Mouse (Mus musculus) hematopoietic stem cell, adult 5-6 weeks (primary cell): ENCODE data around the gene Cisd3. TPM values are rescaled to one million over a fixed set of nuclear protein-coding genes. Genes with fewer than 3 reads are reported as not detected.
A peak's percentile ranks its signal among the peaks of the same experiment; 100 is the strongest.

ENCODE experiments used
- ATAC-seq, 2 experiments: fragments of 125-278 bp in 1 of 2; replicated peaks in 1 of 2; 2 replicates each; pipeline ENCODE4 v1.8.0; 2016 to 2017; ENCODE audit warnings: inconsistent platforms in 2 of 2, mild to moderate bottlenecking in 2 of 2, moderate number of reproducible peaks in 2 of 2, low read depth in 1 of 2, moderate TSS enrichment in 1 of 2; ENCODE audit not compliant: low FRiP score in 2 of 2, poor library complexity in 2 of 2, severe bottlenecking in 2 of 2, insufficient read depth in 1 of 2, low TSS enrichment in 1 of 2
- total RNA-seq: library from RNA; stranded (forward); fragments of 172-1452, 232-1000 nt; gene quantifications from 2 replicates; pipeline ENCODE4 v1.2.3, GENCODE M21; 2017

The Cisd3 gene
- total RNA-seq, 1 experiment from 2014 or later: 4.8 TPM

- no peak for ATAC-seq
These were observed 9.4 kb upstream of the Cisd3 start for GRCm38 (mm10) chr11:97676050-97676754.

- ATAC-seq: no peak
These were observed 8.2 kb upstream of the Cisd3 start for GRCm38 (mm10) chr11:97677381-97677780.

GRCm38 (mm10) chr11:97677842-97678241 lies 7.8 kb upstream of the Cisd3 start:
- no peak for ATAC-seq

GRCm38 (mm10) chr11:97678301-97678700 lies 7.3 kb upstream of the Cisd3 start:
- no peak for ATAC-seq

- ATAC-seq: no peak
These were observed 5.2 kb upstream of the Cisd3 start for GRCm38 (mm10) chr11:97680430-97680829.

GRCm38 (mm10) chr11:97682504-97683055 lies 3.0 kb upstream of the Cisd3 start:
- no peak for ATAC-seq

GRCm38 (mm10) chr11:97684063-97684680 lies 1.5 kb upstream of the Cisd3 start:
- peak in 1 of 2 experiments; percentile 15; a peak in 1 of 4 replicates for ATAC-seq

- no peak for ATAC-seq
These were observed 860 bp upstream of the Cisd3 start for GRCm38 (mm10) chr11:97684766-97685165.

GRCm38 (mm10) chr11:97686322-97686908 lies 789 bp downstream of the Cisd3 start:
- ATAC-seq: no peak

GRCm38 (mm10) chr11:97687061-97687460 lies 1.4 kb downstream of the Cisd3 start:
- no peak for ATAC-seq

GRCm38 (mm10) chr11:97689861-97690260 lies 4.2 kb downstream of the Cisd3 start:
- no peak for ATAC-seq

- no peak for ATAC-seq
These were observed 8.8 kb downstream of the Cisd3 start for GRCm38 (mm10) chr11:97694435-97694834.

- no peak for ATAC-seq
These were observed 9.5 kb downstream of the Cisd3 start for GRCm38 (mm10) chr11:97694921-97695711.

- no peak for ATAC-seq
These were observed 10.2 kb downstream of the Cisd3 start for GRCm38 (mm10) chr11:97695712-97696401.

GRCm38 (mm10) chr11:97696669-97697068 lies 11.0 kb downstream of the Cisd3 start:
- no peak for ATAC-seq

GRCm38 (mm10) chr11:97697199-97697890 lies 11.7 kb downstream of the Cisd3 start:
- ATAC-seq: no peak
